ENCODE assay signal across 30 mouse cellular contexts in the genomic region with DNA sequence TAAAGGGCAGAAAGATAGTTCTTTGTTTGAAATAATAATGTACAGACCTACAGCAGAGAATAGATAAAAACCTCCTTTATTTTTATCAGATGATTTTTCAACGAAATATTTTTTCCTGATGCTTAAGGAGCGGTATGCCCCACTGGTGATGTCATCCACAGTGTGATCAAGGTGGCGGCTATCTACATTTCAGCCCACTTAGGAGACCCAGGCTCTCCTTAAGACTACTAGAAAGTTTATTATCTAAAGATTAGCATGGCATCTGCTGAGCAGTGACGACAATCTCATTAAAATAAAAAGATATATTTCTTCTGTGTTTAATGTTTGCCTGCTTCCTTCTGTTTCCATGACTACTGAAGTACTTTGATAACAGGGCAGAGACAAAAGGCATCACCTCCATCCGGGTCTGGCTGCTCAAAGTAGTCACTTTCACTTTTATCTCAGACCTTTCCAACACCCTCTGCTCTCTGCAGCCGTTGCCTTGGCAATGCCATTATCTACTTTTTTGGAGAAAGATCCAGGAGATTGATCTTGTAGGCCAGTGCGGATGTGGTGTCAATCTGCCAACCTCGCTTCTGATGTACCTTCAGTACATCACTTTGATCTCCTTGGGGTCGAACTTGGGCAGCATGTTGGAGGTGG.
A peak's percentile ranks its signal among the peaks of the same experiment; 100 is the strongest.
DNase-seq lines count a peak whose midpoint lies in the region; ATAC-seq and TF ChIP-seq lines count a peak whose summit lies in the region.
"Had no signal": no experiment of that assay in that cellular context is flagged by ENCODE, and none has a peak within 500 bp of the region (broad histone marks: within the 10 kb centered on the region; RNA-seq: fewer than 3 reads in every experiment).

No protein-coding gene starts in this region.

- 76% methylated on average over 9 of the region's 9 CpGs for WGBS in forebrain, embryonic 15.5 days
- WGBS in forebrain, embryonic 16.5 days = 75% methylated on average over 9 of the region's 9 CpGs
- WGBS in midbrain, embryonic 15.5 days = 63% methylated on average over 9 of the region's 9 CpGs
- 72% methylated on average over 9 of the region's 9 CpGs for WGBS in kidney, embryonic 15.5 days

- H3K4me1 ChIP-seq in forebrain, embryonic 15.5 days = no peaks in the 10 kb centered on the region
- no peaks in the 10 kb centered on the region for H3K4me1 ChIP-seq in forebrain, embryonic 16.5 days (replicated peaks; ENCODE audit: control insufficient read depth, insufficient read depth, low read length)
- no peaks in the 10 kb centered on the region for H3K4me1 ChIP-seq in MEL (ENCODE audit: control insufficient read depth in 1 of 2, insufficient read depth in 2 of 2, low read length in 2 of 2)
- H3K4me1 ChIP-seq in midbrain, embryonic 15.5 days = no peaks in the 10 kb centered on the region
- H3K4me1 ChIP-seq in kidney, embryonic 15.5 days = no peaks in the 10 kb centered on the region
- H3K4me1 ChIP-seq: hindbrain, embryonic 10.5 days; intestine, embryonic 15.5 days; limb, embryonic 12.5 days; liver, embryonic 15.5 days; neural tube, embryonic 13.5 days had no signal

- H3K36me3 ChIP-seq in forebrain, embryonic 15.5 days = no peaks in the 10 kb centered on the region
- H3K36me3 ChIP-seq in forebrain, embryonic 16.5 days (ENCODE audit: control insufficient read depth, insufficient read depth) = no peaks in the 10 kb centered on the region
- no peaks in the 10 kb centered on the region for H3K36me3 ChIP-seq in MEL (ENCODE audit: control insufficient read depth in 1 of 2, insufficient read depth in 2 of 2, low read length in 2 of 2)
- H3K36me3 ChIP-seq in midbrain, embryonic 15.5 days (replicated peaks) = no peaks in the 10 kb centered on the region
- H3K36me3 ChIP-seq in kidney, embryonic 15.5 days = no peaks in the 10 kb centered on the region
- H3K36me3 ChIP-seq: hindbrain, embryonic 10.5 days; intestine, embryonic 15.5 days; limb, embryonic 12.5 days; liver, embryonic 15.5 days; neural tube, embryonic 13.5 days had no signal

- 0 out of 2 replicates have a peak, but pooled peaks have one; percentile 16 for ATAC-seq in forebrain, embryonic 15.5 days (replicated peaks)
- no peak for ATAC-seq in forebrain, embryonic 16.5 days
- ATAC-seq in midbrain, embryonic 15.5 days (replicated peaks) = peak; percentile 89
- ATAC-seq in kidney, embryonic 15.5 days (replicated peaks; ENCODE audit: low FRiP score) = no peak
- ATAC-seq: hindbrain, embryonic 16.5 days; intestine, embryonic 15.5 days had no signal

- TF ChIP-seq EP300 in MEL (IDR thresholded peaks at IDR 0.05; ENCODE audit: low read depth in 1 of 2, low read length in 2 of 2) = no peak

- no peaks in the 10 kb centered on the region for H3K9me3 ChIP-seq in forebrain, embryonic 15.5 days
- H3K9me3 ChIP-seq in forebrain, embryonic 16.5 days (ENCODE audit: control insufficient read depth, low read length) = no peaks in the 10 kb centered on the region
- no peaks in the 10 kb centered on the region for H3K9me3 ChIP-seq in MEL (replicated peaks; ENCODE audit: insufficient read depth, low read length)
- H3K9me3 ChIP-seq in midbrain, embryonic 15.5 days = no peaks in the 10 kb centered on the region
- no peaks in the 10 kb centered on the region for H3K9me3 ChIP-seq in kidney, embryonic 15.5 days (replicated peaks)
- H3K9me3 ChIP-seq: hindbrain, embryonic 10.5 days; intestine, embryonic 15.5 days; limb, embryonic 12.5 days; liver, embryonic 15.5 days; neural tube, embryonic 13.5 days had no signal

- no peak overlapping the region for H3K9ac ChIP-seq in forebrain, embryonic 15.5 days (replicated peaks)
- no peak overlapping the region for H3K9ac ChIP-seq in forebrain, embryonic 16.5 days (replicated peaks; ENCODE audit: low read depth, low read length)
- H3K9ac ChIP-seq in MEL (ENCODE audit: control insufficient read depth, low read depth, low read length, poor library complexity, severe bottlenecking) = no peak overlapping the region
- no peak overlapping the region for H3K9ac ChIP-seq in midbrain, embryonic 15.5 days
- no peak overlapping the region for H3K9ac ChIP-seq in kidney, embryonic 15.5 days
- H3K9ac ChIP-seq: intestine, embryonic 15.5 days; limb, embryonic 12.5 days; liver, embryonic 15.5 days; lung, embryonic 14.5 days; neural tube, embryonic 13.5 days had no signal

- H3K27me3 ChIP-seq in forebrain, embryonic 15.5 days = no peaks in the 10 kb centered on the region
- no peaks in the 10 kb centered on the region for H3K27me3 ChIP-seq in forebrain, embryonic 16.5 days (replicated peaks; ENCODE audit: control insufficient read depth, insufficient read depth, low read length)
- no peaks in the 10 kb centered on the region for H3K27me3 ChIP-seq in MEL (ENCODE audit: control insufficient read depth in 1 of 2, insufficient read depth in 2 of 2, low read length in 2 of 2)
- no peaks in the 10 kb centered on the region for H3K27me3 ChIP-seq in midbrain, embryonic 15.5 days (replicated peaks)
- no peaks in the 10 kb centered on the region for H3K27me3 ChIP-seq in kidney, embryonic 15.5 days
- H3K27me3 ChIP-seq: intestine, embryonic 15.5 days; limb, embryonic 12.5 days; liver, embryonic 15.5 days; neural tube, embryonic 13.5 days had no signal

- TF ChIP-seq RAD21 in MEL (IDR thresholded peaks at IDR 0.05; ENCODE audit: low read depth, low read length) = no peak

- no peak overlapping the region for H3K4me3 ChIP-seq in forebrain, embryonic 15.5 days
- no peak overlapping the region for H3K4me3 ChIP-seq in forebrain, embryonic 16.5 days (replicated peaks; ENCODE audit: low read length)
- peak overlapping the region; percentile 14; the same call in 1 of the 2 replicates for H3K4me3 ChIP-seq in layer of hippocampus, adult 2 months
- peak overlapping the region in 1 of 2 experiments; percentile 26; a peak in 2 of 4 replicates for H3K4me3 ChIP-seq in MEL (ENCODE audit: control insufficient read depth in 1 of 2, insufficient read depth in 1 of 2, low read depth in 2 of 2, low read length in 2 of 2)
- H3K4me3 ChIP-seq in midbrain, embryonic 15.5 days = no peak overlapping the region
- H3K4me3 ChIP-seq in kidney, embryonic 15.5 days (replicated peaks) = no peak overlapping the region
- H3K4me3 ChIP-seq: erythroblast, embryonic 14.5 days; hindbrain, embryonic 10.5 days; intestine, embryonic 15.5 days; limb, embryonic 12.5 days; liver, embryonic 15.5 days; neural tube, embryonic 13.5 days had no signal

- H3K79me2 ChIP-seq in MEL (ENCODE audit: control insufficient read depth, insufficient read depth, low read length, poor library complexity) = no peaks in the 10 kb centered on the region

- no peak for TF ChIP-seq CTCF in layer of hippocampus, adult 2 months (conservative IDR thresholded peaks at IDR 0.05)
- no peak for TF ChIP-seq CTCF in MEL (IDR thresholded peaks at IDR 0.05 in 2 of 3, conservative IDR thresholded peaks at IDR 0.05 in 1 of 3; ENCODE audit: control insufficient read depth in 1 of 3, insufficient read depth in 1 of 3, low read depth in 2 of 3, low read length in 3 of 3, poor library complexity in 1 of 3, severe bottlenecking in 1 of 3)

- no peak for DNase-seq in layer of hippocampus, adult 2 months (ENCODE audit: low spot score in 2 of 2)
- no peak for DNase-seq in layer of hippocampus, postnatal 14 days (ENCODE audit: low spot score in 2 of 2)
- DNase-seq in MEL (ENCODE audit: low read depth, low spot score) = peak; percentile 2
- no peak for DNase-seq in frontal cortex, postnatal 10 days (ENCODE audit: low spot score in 2 of 2)
- DNase-seq: adrenal gland, adult 8-10 months; cerebellum, adult 18-20 months; cerebellum, postnatal 14 days; gastrocnemius, postnatal 25 days; heart, adult 18-20 months; heart, postnatal 10 days; kidney, adult 2 months; kidney, postnatal 4 days; lung, embryonic 14.5 days; lung, postnatal 14 days; right cerebral cortex, postnatal 4 days; thymus, postnatal 4 days had no signal

- no peak for TF ChIP-seq POLR2A in MEL (IDR thresholded peaks at IDR 0.05; ENCODE audit: control insufficient read depth in 1 of 2, insufficient read depth in 1 of 2, low read depth in 1 of 2, low read length in 2 of 2, poor library complexity in 1 of 2)

- H3K27ac ChIP-seq in forebrain, embryonic 15.5 days (replicated peaks) = no peak overlapping the region
- H3K27ac ChIP-seq in forebrain, embryonic 16.5 days (ENCODE audit: low read length) = no peak overlapping the region
- no peak overlapping the region for H3K27ac ChIP-seq in layer of hippocampus, adult 2 months
- no peak overlapping the region for H3K27ac ChIP-seq in MEL (ENCODE audit: control insufficient read depth, low read depth, low read length)
- no peak overlapping the region for H3K27ac ChIP-seq in midbrain, embryonic 15.5 days
- H3K27ac ChIP-seq in kidney, embryonic 15.5 days = no peak overlapping the region
- H3K27ac ChIP-seq: hindbrain, embryonic 10.5 days; intestine, embryonic 15.5 days; kidney, postnatal 0 days; limb, embryonic 12.5 days; liver, embryonic 15.5 days; neural tube, embryonic 13.5 days; stomach, postnatal 0 days had no signal

- no peak overlapping the region for H3K4me2 ChIP-seq in forebrain, embryonic 15.5 days (replicated peaks)
- no peak overlapping the region for H3K4me2 ChIP-seq in forebrain, embryonic 16.5 days (ENCODE audit: low read length)
- H3K4me2 ChIP-seq in midbrain, embryonic 15.5 days = no peak overlapping the region
- H3K4me2 ChIP-seq in kidney, embryonic 15.5 days = no peak overlapping the region
- H3K4me2 ChIP-seq: heart, embryonic 11.5 days; intestine, embryonic 15.5 days; limb, embryonic 12.5 days; liver, embryonic 15.5 days; lung, embryonic 14.5 days; neural tube, embryonic 13.5 days had no signal

TF ChIP-seq in MEL, 35 proteins besides CTCF, POLR2A, EP300 and RAD21 (continues in another document):
- TF ChIP-seq MAZ (IDR thresholded peaks at IDR 0.05; ENCODE audit: low read depth, low read length) (no peak), ELF1 (IDR thresholded peaks at IDR 0.05; ENCODE audit: low read depth, low read length) (no peak), KAT2A (conservative IDR thresholded peaks at IDR 0.05; ENCODE audit: low read depth, low read length) (no peak), NELFE (IDR thresholded peaks at IDR 0.05; ENCODE audit: low read depth, low read length) (no peak), GATA1 (IDR thresholded peaks at IDR 0.05; ENCODE audit: low read depth, low read length) (no peak), E2F4 (IDR thresholded peaks at IDR 0.05; ENCODE audit: borderline replicate concordance, low read depth, low read length) (no peak), MYB (IDR thresholded peaks at IDR 0.05; ENCODE audit: low read depth, low read length) (no peak), TBP (IDR thresholded peaks at IDR 0.05; ENCODE audit: low read depth, low read length) (no peak), TAL1 (IDR thresholded peaks at IDR 0.05; ENCODE audit: low read length) (no peak), CHD2 (IDR thresholded peaks at IDR 0.05; ENCODE audit: low read length) (no peak), SIN3A (IDR thresholded peaks at IDR 0.05; ENCODE audit: low read length) (no peak), UBTF (IDR thresholded peaks at IDR 0.05; ENCODE audit: borderline replicate concordance, insufficient read depth, low read depth, low read length) (no peak), JUND (IDR thresholded peaks at IDR 0.05; ENCODE audit: low read depth, low read length) (no peak), CHD1 (IDR thresholded peaks at IDR 0.05; ENCODE audit: low read depth, low read length) (no peak), USF1 (IDR thresholded peaks at IDR 0.05; ENCODE audit: low read depth, low read length) (no peak)

Comparison
In these comparisons a context has a peak if more than half of its experiments do, and no peak if none do; other contexts are left out.
1. ATAC-seq: peak in forebrain, embryonic 15.5 days (single experiment) and midbrain, embryonic 15.5 days (single experiment); none in forebrain, embryonic 16.5 days (single experiment) and kidney, embryonic 15.5 days (single experiment).